Mouse (Mus musculus) embryonic stem cell, embryonic (primary cell): ENCODE measurements around the gene Fnbp1.

Experiments
- CTCF ChIA-PET, 4 experiments: fragments of 300-600 bp in 2 of 4; fragments of 350-600 bp in 2 of 4; sonication (Branson Sonifier 250); formaldehyde crosslinking; loops; one replicate each; lab custom pipeline; 2022; ENCODE audit warnings: inconsistent platforms in 2 of 4; lab: Charles Lee
- POLR2A ChIA-PET, 4 experiments: fragments of 300-600 bp in 2 of 4; fragments of 350-600 bp in 2 of 4; sonication (Branson Sonifier 250); formaldehyde crosslinking; loops; one replicate each; lab custom pipeline; 2022; ENCODE audit warnings: antibody characterized with exemption in 4 of 4, inconsistent platforms in 1 of 4; lab: Charles Lee

Gene Fnbp1

DNA sequence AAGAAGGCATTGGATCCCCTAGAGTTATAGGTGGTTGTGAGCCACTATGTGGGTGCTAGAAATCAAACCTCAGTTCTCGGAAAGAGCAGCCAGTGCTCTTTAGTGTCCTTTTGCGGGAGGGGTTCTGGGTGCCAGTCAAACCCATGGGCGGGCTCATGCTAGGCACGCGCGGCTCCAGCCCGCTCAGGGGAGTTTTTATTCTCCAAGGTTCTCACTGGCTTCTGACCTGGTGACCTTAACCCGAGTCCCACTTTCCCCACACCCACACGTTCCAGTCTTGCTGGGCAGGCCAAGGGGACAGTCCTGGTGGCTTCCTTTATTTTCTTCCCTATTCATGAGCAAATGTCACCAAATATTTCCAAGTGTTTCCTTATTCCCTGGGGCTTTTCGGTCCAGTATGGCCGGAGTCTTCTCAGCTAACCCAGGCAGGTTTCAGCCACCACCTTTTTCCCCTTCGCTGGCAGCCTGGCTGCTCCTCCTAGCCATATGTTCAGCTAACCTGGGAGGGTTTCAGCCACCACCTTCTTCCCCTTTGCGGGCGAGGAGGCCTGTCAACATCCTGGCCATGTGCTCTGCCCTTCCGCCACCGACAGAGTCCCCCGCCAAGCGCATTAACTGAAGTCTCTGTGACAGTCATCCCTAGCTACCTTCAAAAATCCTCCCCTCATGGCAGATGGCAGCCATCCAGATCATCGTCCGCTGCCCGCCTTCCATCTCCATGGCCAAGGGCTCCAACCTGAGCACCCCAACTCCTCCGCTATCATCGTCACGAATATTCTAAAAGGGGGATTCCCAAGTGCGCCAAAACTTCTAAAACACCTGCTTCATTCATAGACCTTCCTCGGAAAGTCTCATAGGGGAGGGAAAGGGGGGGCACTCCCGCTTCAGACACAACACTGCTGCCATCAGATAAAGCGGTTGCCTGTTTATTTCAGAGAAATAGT, 80.7 kb downstream of the Fnbp1 start:
- ChIA-PET POLR2A (interaction anchor here (0.5 to 14.3 kb wide), 68 partner anchors 8 to 1995 kb away, joined by 3 to 382 read pairs (median 4); partner anchors contain the start of genes Fnbp1 (in 3 of the 4) and Gpr107 (in 3 of the 4)), CTCF (interaction anchor here (0.6 to 1.5 kb wide), 7 partner anchors 15 to 1216 kb away, joined by 3 to 6 read pairs (median 3); partner anchors contain the start of gene Fnbp1 (in 1 of the 4))

GRCm38 (mm10) chr2:31060271-31060670, 81.5 kb downstream of the Fnbp1 start:
- ChIA-PET POLR2A (interaction anchor here (0.5 to 14.3 kb wide), 57 partner anchors 8 to 1994 kb away, joined by 3 to 382 read pairs (median 4); partner anchors contain the start of genes Gpr107 (in 3 of the 4) and Fnbp1 (in 2 of the 4)), CTCF (interaction anchor here in 3 of 4 experiments (0.6 to 1.5 kb wide), 6 partner anchors 15 to 1215 kb away, joined by 3 to 4 read pairs (median 3); no protein-coding TSS in a partner anchor)

GRCm38 (mm10) chr2:31058443-31058842, 83.4 kb downstream of the Fnbp1 start:
- ChIA-PET POLR2A (interaction anchor here in 3 of 4 experiments (0.7 to 14.3 kb wide), 10 partner anchors 9 to 286 kb away, joined by 3 to 382 read pairs (median 3); partner anchors contain the start of gene Fnbp1 (in 3 of the 3)), CTCF (interaction anchor here in 2 of 4 experiments (0.6 to 1.1 kb wide), 4 partner anchors 12 to 229 kb away, joined by 4 to 8 read pairs (median 4); partner anchors contain the start of gene Tor1b (in 1 of the 2))

- CTCF ChIA-PET: interaction anchor here in 1 of 4 experiments (0.6 to 1.1 kb wide), 4 partner anchors 12 to 230 kb away, joined by 3 to 5 read pairs (median 4); partner anchors contain the start of gene Tor1b
- POLR2A ChIA-PET: interaction anchor here (0.6 to 4.5 kb wide), 7 partner anchors 10 to 84 kb away, joined by 3 to 33 read pairs (median 3); partner anchors contain the start of gene Fnbp1 (in 2 of the 4)
These were observed 84.1 kb downstream of the Fnbp1 start for GRCm38 (mm10) chr2:31057549-31058177.

DNA sequence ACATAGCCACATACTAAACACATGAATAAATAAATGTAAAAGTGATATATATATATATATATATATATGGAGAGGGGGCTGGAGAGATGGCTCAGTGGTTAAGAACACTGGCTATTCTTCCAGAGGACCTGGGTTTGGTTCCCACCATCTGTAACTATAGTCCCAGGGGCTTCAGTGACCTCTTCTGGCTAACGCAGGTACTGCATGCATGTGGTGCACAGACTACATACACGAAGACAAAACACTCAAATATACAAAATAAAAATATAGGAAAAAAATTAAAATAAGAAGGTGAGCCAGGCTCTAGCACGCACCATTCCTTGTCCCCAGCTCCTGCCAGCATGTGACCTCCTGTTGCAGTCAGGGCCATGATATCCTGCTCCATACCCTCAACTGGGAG, 85.7 kb downstream of the Fnbp1 start:
- CTCF ChIA-PET: interaction anchor here in 3 of 4 experiments (0.6 to 1.0 kb wide), 4 partner anchors 95 to 163 kb away, joined by 3 to 6 read pairs (median 4); no protein-coding TSS in a partner anchor
- POLR2A ChIA-PET: interaction anchor here in 1 of 4 experiments (0.6 to 0.9 kb wide), 2 partner anchors 15 to 16 kb away, joined by 3 read pairs; no protein-coding TSS in a partner anchor

DNA sequence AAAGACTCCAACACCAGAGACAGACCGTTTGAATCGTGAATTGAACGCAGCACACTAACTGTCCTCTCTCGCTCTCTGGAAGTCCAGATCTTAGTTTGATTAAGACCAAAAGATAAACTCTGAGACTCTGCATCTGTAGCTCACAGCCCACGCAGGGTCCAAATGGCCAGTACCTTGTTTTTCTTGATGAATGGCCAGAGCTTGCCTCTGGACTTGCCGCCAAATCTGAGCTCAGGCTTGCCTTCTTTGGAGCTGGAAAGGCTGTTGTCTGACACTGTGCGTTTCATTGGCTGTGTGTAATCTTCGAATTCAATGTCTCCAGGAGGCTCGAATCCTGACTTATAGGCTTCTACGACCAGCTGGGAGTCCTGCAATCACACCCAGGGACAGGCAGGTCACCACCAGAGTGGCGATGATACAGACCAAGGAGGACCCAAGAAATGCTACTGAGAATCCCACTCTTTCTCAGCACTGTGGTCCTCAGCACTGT, 87.9 kb downstream of the Fnbp1 start:
- POLR2A ChIA-PET: interaction anchor here in 3 of 4 experiments (0.5 to 4.5 kb wide), 16 partner anchors 8 to 95 kb away, joined by 3 to 17 read pairs (median 4); partner anchors contain the start of gene Fnbp1 (in 2 of the 3)
- CTCF ChIA-PET: interaction anchor here in 1 of 4 experiments (0.8 kb wide), 1 partner anchor 124 kb away, joined by 3 read pairs; no protein-coding TSS in a partner anchor

DNA sequence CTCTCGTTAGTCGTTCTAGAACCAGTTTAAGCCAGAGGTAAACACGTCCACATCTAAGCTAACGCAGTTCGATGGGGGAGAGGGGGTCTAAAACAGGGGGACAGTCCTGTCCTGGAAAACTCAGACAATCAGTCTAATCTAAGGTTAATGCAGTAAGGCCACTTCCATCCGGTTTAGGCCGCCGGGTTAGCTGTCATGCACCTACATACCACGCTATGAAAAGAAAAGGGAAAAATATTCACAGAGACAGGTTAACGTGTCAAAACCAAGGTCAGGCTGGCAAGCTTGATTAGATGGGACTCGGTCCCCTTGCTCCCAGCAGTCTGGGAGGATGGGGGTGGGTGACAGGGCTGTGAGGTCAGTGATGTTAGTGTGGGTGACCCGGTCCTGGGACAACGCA, 88.4 kb downstream of the Fnbp1 start:
- CTCF ChIA-PET: interaction anchor here in 2 of 4 experiments (0.5 to 0.8 kb wide), 2 partner anchors 14 to 125 kb away, joined by 3 to 4 read pairs; no protein-coding TSS in a partner anchor
- POLR2A ChIA-PET: interaction anchor here in 2 of 4 experiments (0.8 to 4.5 kb wide), 14 partner anchors 8 to 89 kb away, joined by 3 to 17 read pairs (median 4); partner anchors contain the start of gene Fnbp1 (in 1 of the 2)

GRCm38 (mm10) chr2:31052441-31052840, 89.4 kb downstream of the Fnbp1 start:
- ChIA-PET POLR2A (interaction anchor here in 2 of 4 experiments (1.1 to 4.5 kb wide), 11 partner anchors 9 to 89 kb away, joined by 3 to 17 read pairs (median 4); partner anchors contain the start of gene Fnbp1 (in 1 of the 2)), CTCF (no interaction called here)

- POLR2A ChIA-PET: interaction anchor here in 3 of 4 experiments (0.6 to 9.0 kb wide), 7 partner anchors 12 to 704 kb away, joined by 3 to 77 read pairs (median 5); no protein-coding TSS in a partner anchor
- CTCF ChIA-PET: interaction anchor here in 2 of 4 experiments (0.5 to 0.6 kb wide), 2 partner anchors 11 to 129 kb away, joined by 3 to 4 read pairs; no protein-coding TSS in a partner anchor
These were observed 93.8 kb downstream of the Fnbp1 start for GRCm38 (mm10) chr2:31048037-31048436.

DNA sequence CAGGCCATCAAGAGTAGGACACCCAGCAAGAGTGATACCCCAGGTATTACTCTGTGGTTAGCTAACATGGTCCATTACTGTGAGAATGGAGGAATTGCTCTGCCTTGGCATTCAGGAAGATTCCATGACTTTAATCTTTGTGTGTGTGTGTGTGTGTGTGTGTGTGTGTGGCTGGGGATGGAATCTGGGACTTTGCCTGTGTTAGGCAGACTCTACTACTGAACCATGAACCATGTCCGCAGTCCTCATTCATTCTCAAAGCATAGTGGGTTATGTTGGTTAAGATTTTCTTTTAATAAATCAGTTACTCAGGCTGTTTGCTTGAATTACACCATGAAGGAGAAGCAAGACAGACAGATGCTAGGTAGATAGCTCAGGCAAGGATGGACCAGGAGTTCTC, 98.0 kb downstream of the Fnbp1 start:
- POLR2A ChIA-PET: interaction anchor here in 3 of 4 experiments (0.8 to 9.0 kb wide), 13 partner anchors 9 to 426 kb away, joined by 3 to 77 read pairs (median 6); partner anchors contain the start of genes Ass1 (in 1 of the 3) and Fnbp1 (in 1 of the 3)
- CTCF ChIA-PET: interaction anchor here in 1 of 4 experiments (0.8 kb wide), 1 partner anchor 19 kb away, joined by 3 read pairs; no protein-coding TSS in a partner anchor

GRCm38 (mm10) chr2:31042881-31043280, 98.9 kb downstream of the Fnbp1 start:
- ChIA-PET POLR2A (interaction anchor here (0.6 to 9.0 kb wide), 33 partner anchors 10 to 1823 kb away, joined by 3 to 77 read pairs (median 5); partner anchors contain the start of genes Fnbp1 (in 1 of the 4), Ntmt1 (in 1 of the 4) and Tor1b (in 1 of the 4)), CTCF (interaction anchor here in 1 of 4 experiments (1.3 kb wide), 1 partner anchor 17 kb away, joined by 4 read pairs; no protein-coding TSS in a partner anchor)

DNA sequence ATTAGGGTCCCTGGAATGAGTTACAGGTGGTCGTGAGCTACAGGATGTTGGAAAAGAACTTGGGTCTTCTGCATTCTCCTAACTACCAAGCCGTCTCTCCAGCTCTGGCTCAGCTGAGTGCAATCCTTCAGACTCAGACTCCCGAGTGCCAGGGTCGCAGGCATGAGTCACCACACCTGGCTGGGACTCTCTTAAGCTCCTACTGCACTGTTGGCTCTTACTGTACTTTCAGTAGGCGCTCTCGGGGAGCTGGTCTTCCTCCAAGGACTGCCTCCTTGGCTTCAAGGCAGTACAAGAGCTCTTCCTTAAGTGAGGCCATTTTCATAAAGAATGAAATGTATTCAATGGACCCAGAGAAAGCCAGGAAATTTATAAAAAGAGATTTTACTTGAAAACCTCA, 100.4 kb downstream of the Fnbp1 start:
- ChIA-PET POLR2A (interaction anchor here in 3 of 4 experiments (0.5 to 9.0 kb wide), 26 partner anchors 10 to 510 kb away, joined by 3 to 77 read pairs (median 4); partner anchors contain the start of gene Fnbp1 (in 1 of the 3)), CTCF (interaction anchor here in 3 of 4 experiments (0.5 to 1.2 kb wide), 4 partner anchors 14 to 1460 kb away, joined by 3 to 4 read pairs (median 3); no protein-coding TSS in a partner anchor)

DNA sequence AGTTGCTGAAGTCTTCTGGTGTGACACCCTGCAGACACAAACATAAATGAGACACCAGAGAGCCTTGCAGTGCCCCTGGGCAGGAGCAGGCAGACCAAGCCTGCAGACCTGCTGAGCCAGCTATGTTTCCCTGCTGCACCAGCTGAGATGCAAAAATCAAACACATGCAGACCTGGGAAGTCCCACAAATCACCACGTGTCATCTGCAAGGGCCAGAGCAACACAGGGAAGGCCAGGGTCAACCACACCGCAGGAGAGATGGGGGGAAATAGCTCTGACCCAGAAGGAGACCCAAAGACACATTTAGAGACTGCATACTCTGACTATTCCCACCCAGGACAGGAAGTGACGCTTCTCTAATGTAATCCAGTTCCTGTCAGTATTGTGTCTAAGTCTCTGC, 101.3 kb downstream of the Fnbp1 start:
- CTCF ChIA-PET: interaction anchor here (0.5 to 1.2 kb wide), 8 partner anchors 9 to 169 kb away, joined by 3 to 7 read pairs (median 3); partner anchors contain the start of gene Fnbp1 (in 1 of the 4)
- POLR2A ChIA-PET: interaction anchor here in 3 of 4 experiments (0.9 to 9.0 kb wide), 18 partner anchors 11 to 124 kb away, joined by 3 to 77 read pairs (median 4); no protein-coding TSS in a partner anchor

GRCm38 (mm10) chr2:31040043-31040442, 101.8 kb downstream of the Fnbp1 start:
- CTCF ChIA-PET: interaction anchor here (0.5 to 1.2 kb wide), 10 partner anchors 9 to 169 kb away, joined by 3 to 7 read pairs (median 4); partner anchors contain the start of gene Fnbp1 (in 1 of the 4)
- POLR2A ChIA-PET: interaction anchor here (0.6 to 5.8 kb wide), 16 partner anchors 12 to 124 kb away, joined by 3 to 54 read pairs (median 3); partner anchors contain the start of gene Gpr107 (in 1 of the 4)

DNA sequence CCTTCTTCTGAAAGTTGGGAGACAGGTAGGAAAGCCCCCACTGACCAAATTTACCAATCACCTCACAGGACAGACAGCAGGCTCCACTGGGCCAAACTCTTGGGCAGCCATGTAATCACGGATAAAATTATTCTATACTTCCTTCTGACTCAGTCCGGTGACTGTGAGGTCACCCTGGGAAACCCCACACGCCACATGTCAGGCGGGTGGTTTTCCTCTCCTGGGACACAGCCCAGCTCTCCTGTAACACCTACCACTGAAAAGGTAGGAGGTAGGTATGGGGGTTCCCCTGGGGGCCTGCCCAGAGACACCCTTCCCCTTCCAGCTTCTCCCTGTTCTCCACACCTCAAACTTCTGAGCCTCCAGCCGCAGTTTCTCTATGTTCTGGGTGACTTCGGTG, 105.0 kb downstream of the Fnbp1 start:
- CTCF ChIA-PET: interaction anchor here in 1 of 4 experiments (0.6 to 0.7 kb wide), 2 partner anchors 14 to 399 kb away, joined by 3 read pairs; no protein-coding TSS in a partner anchor
- POLR2A ChIA-PET: interaction anchor here in 3 of 4 experiments (0.5 to 2.0 kb wide), 11 partner anchors 9 to 114 kb away, joined by 3 to 7 read pairs (median 4); partner anchors contain the start of gene Fnbp1 (in 1 of the 3)

GRCm38 (mm10) chr2:31031972-31032371, 109.8 kb downstream of the Fnbp1 start:
- POLR2A ChIA-PET: interaction anchor here in 2 of 4 experiments (0.6 to 1.5 kb wide), 6 partner anchors 10 to 778 kb away, joined by 3 to 5 read pairs (median 3); partner anchors contain the start of gene Ntmt1 (in 1 of the 2)
- CTCF ChIA-PET: interaction anchor here in 2 of 4 experiments (0.6 to 0.8 kb wide), 2 partner anchors 103 to 143 kb away, joined by 3 read pairs; no protein-coding TSS in a partner anchor
